Mouse (Mus musculus) olfactory bulb, adult 2 months (tissue): ENCODE data around the gene Atp1a4. TPM values are rescaled to one million over a fixed set of nuclear protein-coding genes. Genes with fewer than 3 reads are reported as not detected.

Experiments used
- H3K27ac ChIP-seq: fragments of 200-500 bp; 2 replicates; pipeline ENCODE4 v1.5.1; 2012; ENCODE audit warnings: low read depth, low read length; ENCODE audit not compliant: insufficient read depth
- H3K4me1 ChIP-seq: fragments of 200-500 bp; 2 replicates; pipeline ENCODE4 v1.6.1; 2012; ENCODE audit warnings: low read length; ENCODE audit not compliant: control insufficient read depth, insufficient read depth
- H3K4me3 ChIP-seq: fragments of 200-500 bp; 2 replicates; pipeline ENCODE4 v1.5.1; 2012; ENCODE audit warnings: mild to moderate bottlenecking, low read depth, low read length, moderate library complexity; ENCODE audit not compliant: insufficient read depth
- CTCF ChIP-seq: fragments of 200-500 bp; IDR thresholded peaks from 2 replicates; pipeline ENCODE4 v1.5.1; 2012; ENCODE audit warnings: low read depth, mild to moderate bottlenecking, low read length, moderate library complexity; ENCODE audit not compliant: insufficient read depth
- POLR2A ChIP-seq: fragments of 200-500 bp; IDR thresholded peaks from 2 replicates; pipeline ENCODE4 v1.6.1; 2012; ENCODE audit warnings: mild to moderate bottlenecking, low read depth, low read length, moderate library complexity; ENCODE audit not compliant: insufficient read depth
- WGBS: fragments of 180-500 bp; shearing (Covaris S2); methylation state at CpG from one replicate; pipeline ENCODE4 v1.1.7; 2018; 5-methylcytosine and 5-hydroxymethylcytosine counted together
- polyA plus RNA-seq: library from polyadenylated mRNA; stranded (reverse); fragments of >200 nt; gene quantifications from 2 replicates; pipeline ENCODE4 v1.2.4, GENCODE M21; 2012; ENCODE audit warnings: low replicate concordance; ENCODE audit not compliant: missing spikeins, insufficient read depth, insufficient read length

Gene Atp1a4
- polyA plus RNA-seq, 1 experiment, result not detected

DNA sequence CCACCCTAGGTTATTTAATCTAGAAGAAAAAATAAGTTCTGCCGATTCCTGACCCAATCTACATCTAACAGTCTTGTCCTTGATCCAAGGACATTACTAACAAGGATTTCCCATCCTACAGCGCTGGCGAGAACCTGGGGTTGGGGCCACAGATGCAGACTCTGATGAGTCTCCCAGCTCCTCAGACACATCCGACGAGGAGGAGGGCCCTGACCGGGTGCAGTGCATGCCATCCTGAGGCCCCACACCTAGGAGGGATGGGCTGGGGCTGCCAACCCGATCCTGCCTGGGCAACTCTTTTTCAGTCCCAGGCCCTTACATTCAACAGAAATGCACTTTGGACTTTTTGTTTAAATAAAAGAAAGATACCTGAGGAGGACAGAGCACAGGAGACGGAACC lies 63.8 kb downstream of the Atp1a4 start:
- Histone ChIP-seq H3K27ac (no peak overlapping the region), H3K4me1 (peaks cover 11% of the 10 kb centered on the region), H3K4me3 (no peak overlapping the region)
- WGBS, result 74% methylated on average over 8 of the region's 8 CpGs
- TF ChIP-seq CTCF (no peak), POLR2A (no peak)

DNA sequence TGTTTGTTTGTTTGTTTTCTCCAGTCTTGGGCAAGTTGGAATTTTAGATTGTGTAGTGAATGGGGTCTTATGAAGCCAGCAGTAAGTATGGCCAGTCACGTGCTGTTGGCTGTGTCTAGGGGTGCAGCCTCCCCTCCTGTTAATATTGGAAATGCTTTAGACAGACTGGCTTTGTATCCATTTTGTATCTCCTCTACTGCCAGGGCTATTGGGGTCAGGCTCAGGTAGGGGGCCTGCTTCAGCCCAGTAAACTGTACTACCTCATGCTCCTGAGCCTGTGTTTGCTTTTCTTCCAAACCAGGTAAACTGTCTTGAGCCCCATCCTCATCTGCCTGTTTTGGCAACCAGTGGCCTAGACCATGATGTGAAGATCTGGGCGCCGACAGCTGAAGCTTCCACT lies 66.0 kb downstream of the Atp1a4 start:
- no peak for TF ChIP-seq CTCF
- TF ChIP-seq POLR2A, result no peak
- no peak overlapping the region for H3K27ac ChIP-seq
- peaks cover 7% of the 10 kb centered on the region for H3K4me1 ChIP-seq
- H3K4me3 ChIP-seq, result no peak overlapping the region
- WGBS, result 80% methylated on average over 3 of the region's 3 CpGs

DNA sequence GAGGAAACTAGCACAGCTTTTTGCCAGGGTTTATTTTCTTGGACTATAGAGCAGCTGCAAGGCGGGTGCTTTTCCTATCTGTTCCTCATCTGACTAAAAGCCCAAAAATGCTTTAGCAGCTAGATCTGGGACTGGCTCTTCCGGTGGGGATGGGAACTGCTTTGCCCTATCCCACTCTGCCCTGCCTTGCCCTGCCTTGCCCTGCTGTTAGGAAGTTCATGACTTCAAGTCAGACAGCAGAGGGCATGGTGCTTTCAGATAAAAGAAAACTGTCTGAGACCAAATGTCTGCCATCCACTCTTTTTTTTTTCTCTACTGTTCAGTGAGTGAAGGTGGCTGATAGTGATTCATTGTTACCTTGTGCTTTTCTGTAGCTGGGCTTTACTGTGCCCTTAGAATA lies 66.6 kb downstream of the Atp1a4 start:
- Histone ChIP-seq H3K4me3 (no peak overlapping the region), H3K4me1 (peaks cover 5% of the 10 kb centered on the region; the same call in 1 of the 2 replicates), H3K27ac (no peak overlapping the region)
- 66% methylated on average over 2 of the region's 2 CpGs for WGBS
- TF ChIP-seq CTCF (no peak), POLR2A (no peak)

DNA sequence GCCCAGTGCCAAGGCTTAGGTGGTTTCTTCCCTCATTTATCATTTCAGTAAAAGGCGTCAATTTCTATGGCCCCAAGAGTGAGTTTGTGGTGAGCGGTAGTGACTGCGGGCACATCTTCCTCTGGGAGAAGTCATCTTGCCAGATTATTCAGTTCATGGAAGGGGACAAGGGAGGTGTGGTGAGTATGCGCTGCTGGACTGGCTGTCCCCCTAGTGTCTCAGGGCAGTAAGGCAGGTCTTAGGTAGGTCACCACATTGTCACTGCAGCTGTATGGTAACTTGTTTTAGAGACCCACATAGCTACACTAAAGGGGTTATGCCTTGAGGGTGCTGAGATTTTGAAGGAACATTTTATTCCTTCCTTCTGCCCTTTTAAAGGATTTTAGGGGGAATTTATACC lies 69.3 kb downstream of the Atp1a4 start:
- TF ChIP-seq CTCF, result no peak
- TF ChIP-seq POLR2A, result no peak
- 69% methylated on average over 4 of the region's 4 CpGs for WGBS
- no peaks in the 10 kb centered on the region for H3K4me1 ChIP-seq

DNA sequence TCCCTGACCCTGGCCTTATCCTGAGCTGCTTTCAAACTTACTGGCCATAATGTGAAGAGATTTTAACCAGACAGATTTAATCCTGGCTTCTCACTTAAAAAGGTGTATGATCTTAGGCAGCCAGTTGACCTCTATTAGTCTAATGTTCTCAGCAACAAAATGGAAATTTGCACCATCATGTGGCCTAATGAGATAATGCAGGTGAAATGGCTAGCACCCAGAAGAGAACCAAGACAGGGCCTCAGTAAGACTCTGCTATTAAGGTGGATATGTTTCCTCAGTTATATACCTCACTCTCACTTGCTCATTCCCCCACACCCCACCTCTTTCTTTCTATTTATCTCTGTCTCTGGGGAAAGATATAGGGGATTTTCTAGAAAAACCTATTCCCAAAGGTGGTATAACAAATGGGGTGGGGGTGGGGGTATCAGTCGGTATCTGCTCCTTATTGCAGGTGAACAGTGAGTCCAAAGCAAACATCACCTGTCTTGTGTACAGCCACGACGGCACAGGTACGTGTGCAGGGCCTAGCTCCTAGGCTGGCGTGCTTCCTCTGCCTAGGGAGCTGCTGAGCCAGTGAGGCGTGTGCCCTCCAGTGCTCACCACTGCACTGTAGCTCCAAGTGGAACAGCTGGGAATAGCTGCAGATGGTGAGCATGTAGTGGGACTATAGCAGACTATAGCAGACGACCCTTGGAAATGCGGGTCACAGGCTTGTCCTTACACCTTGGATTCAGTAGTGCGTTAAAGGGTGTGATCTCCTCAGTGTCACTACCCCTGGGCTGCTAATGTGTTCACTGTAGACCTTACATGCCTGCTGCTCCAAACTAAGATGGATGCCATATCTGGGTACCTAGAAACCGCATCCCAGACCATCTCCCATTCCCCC lies 71.6 kb downstream of the Atp1a4 start:
- WGBS, result 92% methylated on average over 10 of the region's 10 CpGs
- no peak overlapping the region for H3K4me3 ChIP-seq
- H3K27ac ChIP-seq, result no peak overlapping the region
- TF ChIP-seq POLR2A (no peak), CTCF (no peak)
- H3K4me1 ChIP-seq, result no peaks in the 10 kb centered on the region

More for the DNA sequence above, 69.3 kb downstream of the Atp1a4 start:
- Histone ChIP-seq H3K27ac (no peak overlapping the region), H3K4me3 (no peak overlapping the region)

DNA sequence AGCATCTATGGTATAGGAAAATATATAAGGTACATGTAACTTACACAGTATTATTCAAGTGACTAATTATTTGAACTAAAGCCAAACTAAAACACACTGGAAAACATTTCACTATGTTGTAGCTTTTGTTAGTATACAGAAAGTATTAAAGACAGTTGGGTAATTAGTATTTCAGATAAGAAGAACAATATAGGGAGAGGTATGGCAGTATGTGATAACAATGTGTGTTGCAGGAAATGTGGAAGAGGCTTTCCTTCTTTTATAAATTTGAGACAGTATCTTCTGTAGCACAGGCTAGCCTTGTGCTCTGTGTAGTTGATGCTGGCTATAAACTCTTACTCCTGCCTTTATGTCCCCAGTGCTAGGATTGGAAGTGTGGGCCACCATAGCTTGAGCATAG lies 74.3 kb downstream of the Atp1a4 start:
- Histone ChIP-seq H3K4me3 (no peak overlapping the region), H3K4me1 (no peaks in the 10 kb centered on the region), H3K27ac (no peak overlapping the region)
- no peak for TF ChIP-seq CTCF
- TF ChIP-seq POLR2A, result no peak

- no peak for TF ChIP-seq CTCF
- no peak for TF ChIP-seq POLR2A
- no peak overlapping the region for H3K4me3 ChIP-seq
- no peak overlapping the region for H3K27ac ChIP-seq
- no peaks in the 10 kb centered on the region for H3K4me1 ChIP-seq
- WGBS, result 97% methylated on average over 6 of the region's 6 CpGs
These were observed 75.2 kb downstream of the Atp1a4 start for GRCm38 (mm10) chr1:172183056-172183455.

DNA sequence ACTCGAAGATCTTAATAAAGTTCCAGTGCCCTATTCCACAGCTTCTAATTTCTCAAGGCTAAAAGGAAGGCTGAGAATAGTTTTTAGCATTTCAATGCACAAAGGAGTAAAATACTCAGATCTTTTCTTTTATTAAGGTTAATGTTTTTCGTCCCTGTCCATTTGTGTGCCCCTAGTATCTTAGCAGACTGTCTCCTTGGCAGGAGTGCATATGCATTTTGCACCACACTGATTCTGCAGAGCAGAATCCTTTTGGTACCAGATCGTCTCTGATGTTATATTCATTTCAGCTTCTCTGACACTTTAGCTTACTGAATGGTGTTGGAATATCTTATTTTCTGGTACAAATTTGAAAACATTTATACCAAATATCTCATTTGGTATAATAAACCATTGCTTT lies 76.4 kb downstream of the Atp1a4 start:
- 75% methylated on average over 3 of the region's 3 CpGs for WGBS

GRCm38 (mm10) chr1:172180881-172181280 lies 77.3 kb downstream of the Atp1a4 start:
- no peak overlapping the region for H3K27ac ChIP-seq
- peaks cover 5% of the 10 kb centered on the region for H3K4me1 ChIP-seq
- H3K4me3 ChIP-seq, result no peak overlapping the region
- 57% methylated on average over 4 of the region's 4 CpGs for WGBS
- TF ChIP-seq CTCF, result no peak
- no peak for TF ChIP-seq POLR2A

More for the DNA sequence above, 76.4 kb downstream of the Atp1a4 start:
- Histone ChIP-seq H3K4me1 (peaks cover 5% of the 10 kb centered on the region), H3K27ac (no peak overlapping the region), H3K4me3 (no peak overlapping the region)
- TF ChIP-seq POLR2A, result no peak
- TF ChIP-seq CTCF, result no peak

DNA sequence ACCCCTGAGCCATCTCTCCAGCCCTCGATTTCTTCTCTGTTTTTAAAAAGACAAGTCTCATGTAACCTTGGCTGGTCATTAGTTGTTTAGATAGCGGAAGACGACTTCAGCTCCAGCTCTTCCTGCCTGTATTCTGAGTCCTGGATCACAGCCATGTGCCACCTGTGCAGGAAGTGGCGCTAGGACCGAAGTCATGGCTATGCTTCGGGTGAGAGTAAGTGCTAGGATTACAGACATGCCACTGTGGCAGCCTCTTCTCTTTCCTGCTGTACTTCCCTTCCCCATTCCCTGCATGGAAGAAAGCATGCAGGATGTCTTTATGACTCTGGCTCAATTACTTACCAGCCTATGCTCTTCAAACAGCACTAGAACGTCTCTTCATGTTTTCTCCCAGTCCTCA lies 79.1 kb downstream of the Atp1a4 start:
- Histone ChIP-seq H3K4me3 (no peak overlapping the region), H3K4me1 (peaks cover 6% of the 10 kb centered on the region), H3K27ac (no peak overlapping the region)
- TF ChIP-seq POLR2A (no peak), CTCF (no peak)
- WGBS, result 59% methylated on average over 7 of the region's 7 CpGs
